Mouse (Mus musculus) inflammation-experienced regulatory T-cells, adult 6 months (primary cell): ENCODE results near the gene Zbtb20. TPM values are rescaled to one million over a fixed set of nuclear protein-coding genes. Genes with fewer than 3 reads are reported as not detected.

Experiments
- ATAC-seq: one replicate; pipeline ENCODE4 v1.8.0; 2017
- polyA plus RNA-seq, 3 experiments: library from polyadenylated mRNA; unstranded; fragments of 100-300 nt; shearing (Covaris generic); gene quantifications; one replicate each; pipeline ENCODE4 v1.2.1; 2017

The Zbtb20 gene
- polyA plus RNA-seq, 3 experiments from 2014 or later = 32.1 to 97.7 (median 96.1) TPM

- no peak for ATAC-seq
Measured at GRCm38 (mm10) chr16:43080923-43081702, 205.4 kb downstream of the Zbtb20 start.

GRCm38 (mm10) chr16:43081995-43082394, 206.3 kb downstream of the Zbtb20 start:
- no peak for ATAC-seq

- ATAC-seq = no peak
Measured at GRCm38 (mm10) chr16:43082801-43083200, 207.1 kb downstream of the Zbtb20 start.

GRCm38 (mm10) chr16:43090188-43090587, 214.5 kb downstream of the Zbtb20 start:
- no peak for ATAC-seq

GRCm38 (mm10) chr16:43094161-43094560, 218.5 kb downstream of the Zbtb20 start:
- no peak for ATAC-seq

- ATAC-seq = no peak
Measured at GRCm38 (mm10) chr16:43094756-43095155, 219.1 kb downstream of the Zbtb20 start.

- no peak for ATAC-seq
Measured at GRCm38 (mm10) chr16:43096040-43096439, 220.4 kb downstream of the Zbtb20 start.

GRCm38 (mm10) chr16:43098153-43098552, 222.5 kb downstream of the Zbtb20 start:
- no peak for ATAC-seq

- no peak for ATAC-seq
Measured at GRCm38 (mm10) chr16:43098666-43099065, 223.0 kb downstream of the Zbtb20 start.

- no peak for ATAC-seq
Measured at GRCm38 (mm10) chr16:43111288-43111687, 235.6 kb downstream of the Zbtb20 start.

GRCm38 (mm10) chr16:43113968-43114367, 238.3 kb downstream of the Zbtb20 start:
- no peak for ATAC-seq

GRCm38 (mm10) chr16:43129966-43130365, 254.3 kb downstream of the Zbtb20 start:
- ATAC-seq = no peak

GRCm38 (mm10) chr16:43130583-43130982, 254.9 kb downstream of the Zbtb20 start:
- no peak for ATAC-seq

GRCm38 (mm10) chr16:43131077-43131476, 255.4 kb downstream of the Zbtb20 start:
- ATAC-seq = no peak

- ATAC-seq = no peak
Measured at GRCm38 (mm10) chr16:43168506-43168905, 292.8 kb downstream of the Zbtb20 start.

GRCm38 (mm10) chr16:43169273-43169905, 293.7 kb downstream of the Zbtb20 start:
- ATAC-seq = no peak

GRCm38 (mm10) chr16:43172139-43172538, 296.5 kb downstream of the Zbtb20 start:
- no peak for ATAC-seq

- no peak for ATAC-seq
Measured at GRCm38 (mm10) chr16:43172912-43173311, 297.2 kb downstream of the Zbtb20 start.

- no peak for ATAC-seq
Measured at GRCm38 (mm10) chr16:43174815-43175214, 299.1 kb downstream of the Zbtb20 start.

GRCm38 (mm10) chr16:43181038-43181437, 305.4 kb downstream of the Zbtb20 start:
- ATAC-seq = no peak

- ATAC-seq = no peak
Measured at GRCm38 (mm10) chr16:43190390-43190789, 314.7 kb downstream of the Zbtb20 start.

- ATAC-seq = no peak
Measured at GRCm38 (mm10) chr16:43191060-43191850, 315.6 kb downstream of the Zbtb20 start.

GRCm38 (mm10) chr16:43193631-43194239, 318.1 kb downstream of the Zbtb20 start:
- ATAC-seq = no peak
